Mouse (Mus musculus) stomach, postnatal 0 days (tissue): ENCODE measurements at regions not wholly inside any gene's neighbourhood (a gene's known extent, or its start where the extent isn't known, plus 50 kb on each side); places are given as distances from the start of the nearest gene placed in this dataset.

Experiments
- CTCF ChIP-seq: IDR thresholded peaks from 2 replicates; pipeline ENCODE4 v1.5.1; 2016; ENCODE audit warnings: antibody characterized with exemption, low read depth, mild to moderate bottlenecking, moderate library complexity
- EP300 ChIP-seq: optimal IDR thresholded peaks from 2 replicates; pipeline ENCODE3; 2016; ENCODE audit warnings: antibody characterized with exemption

DNA sequence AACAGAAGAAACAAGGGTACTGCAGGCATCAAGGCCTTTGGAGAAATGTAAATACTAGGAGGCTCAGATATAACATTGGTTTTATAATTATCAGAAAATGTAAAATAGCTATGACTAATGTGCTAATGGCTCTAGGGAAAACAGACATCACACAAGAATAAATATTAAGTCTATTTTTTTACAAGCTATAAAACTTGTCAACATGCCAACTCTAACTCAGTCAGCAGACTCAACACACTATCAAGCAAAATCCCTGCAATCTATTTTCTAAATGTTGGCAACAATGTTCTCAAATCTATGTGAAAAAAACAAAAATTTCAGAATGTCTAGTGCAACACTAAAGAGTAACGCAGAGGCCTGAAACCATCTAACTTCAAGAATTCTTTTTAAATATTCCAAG lies 93.5 kb upstream of the Wdr75 start:
- TF ChIP-seq CTCF, result no peak
- TF ChIP-seq EP300, result no peak
